Mouse (Mus musculus): ENCODE data around the gene Tspan3. TPM values are rescaled to one million over a fixed set of nuclear protein-coding genes. Genes with fewer than 3 reads are reported as not detected.

The Tspan3 gene
- total RNA-seq (2021), result 100 to 1,000 TPM; 107 to 108 TPM
- long read RNA-seq, experiment 1, transcript Tspan3-201 (7 exons, 1,716 nt), result major isoform, 233 of 267 reads
- long read RNA-seq, experiment 1, partial matches to known transcripts, result 1 of 267 reads
- long read RNA-seq, experiment 1, other reads (novel, unspliced or antisense), result 33 of 267 reads
- long read RNA-seq, experiment 2, transcript Tspan3-201 (7 exons, 1,716 nt), result major isoform, 275 of 341 reads
- long read RNA-seq, experiment 2, partial matches to known transcripts, result 7 of 341 reads
- long read RNA-seq, experiment 2, other reads (novel, unspliced or antisense), result 59 of 341 reads

DNA sequence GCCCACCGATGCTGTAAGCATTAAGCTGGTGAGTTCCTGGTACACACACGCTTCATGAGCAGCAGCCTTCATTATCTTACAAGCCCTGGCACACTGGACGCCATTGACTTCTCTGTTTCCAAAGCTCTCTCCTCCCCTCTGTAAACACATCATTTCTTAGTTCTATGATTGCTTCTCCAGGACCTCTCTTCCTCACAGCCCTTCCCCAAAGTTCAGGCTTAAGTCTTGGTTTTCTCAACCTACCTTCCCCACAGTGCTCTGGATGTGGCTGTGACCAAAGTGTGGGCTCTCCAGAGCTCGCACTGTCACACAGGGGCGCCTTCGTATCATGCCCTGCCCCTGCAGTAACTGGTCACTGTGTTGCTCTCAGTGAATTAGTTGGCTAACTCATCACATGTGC, at the start of gene Tspan3:
TSS of gene Tspan3 (minus strand) at position 101 of the 400 bp plus-strand sequence.
- DNase-seq, result no peak
- intact Hi-C loops (cut with DNase I), result no loop called here

DNA sequence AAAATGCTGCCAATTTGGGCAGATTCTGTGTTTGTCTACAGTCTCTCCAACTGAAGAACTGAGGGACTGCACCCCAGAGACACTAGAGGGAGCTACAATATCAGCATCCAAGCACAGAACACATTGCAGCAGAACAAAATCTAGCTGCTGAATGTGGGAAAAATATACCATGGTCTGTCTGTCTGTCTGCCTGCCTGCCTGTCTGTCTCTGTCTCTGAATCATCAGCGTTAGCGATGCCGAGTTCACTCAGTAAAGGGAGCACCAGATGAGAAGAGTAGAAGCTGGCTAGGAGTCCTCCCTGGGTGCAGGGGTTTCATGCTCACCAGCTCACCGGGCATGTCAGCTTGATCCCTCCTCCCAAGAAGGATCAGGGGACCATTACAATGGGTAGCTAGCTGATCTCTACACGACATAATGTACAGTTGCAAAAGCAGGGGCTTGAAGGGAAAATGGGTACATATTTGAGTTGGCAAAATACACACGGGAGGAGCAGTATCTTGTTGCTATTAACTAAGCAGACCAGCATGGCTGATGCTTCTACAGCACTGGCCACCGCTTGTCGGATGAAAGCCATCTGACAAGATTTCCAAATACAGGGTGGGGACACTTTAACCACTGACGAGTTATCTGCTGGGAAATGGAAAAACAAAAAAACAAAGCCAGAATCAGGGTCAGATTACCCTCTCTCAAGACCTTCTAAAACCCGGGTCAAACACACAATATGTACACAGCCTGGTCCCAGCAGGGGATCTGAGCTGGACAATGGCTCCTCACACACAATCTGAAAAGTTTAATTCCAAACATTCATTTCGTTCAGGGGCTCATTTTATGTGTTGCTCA, 48.4 kb upstream of the Tspan3 start:
- peak; percentile 27 to 30 for DNase-seq
- intact Hi-C loops (cut with DNase I), result loop anchor here (1.0 to 10.0 kb wide), 2 partner anchors 201 to 340 kb away; partner anchors contain the start of genes Hmg20a and Peak1

- intact Hi-C loops (cut with DNase I), result no loop called here
- DNase-seq, result no peak
Measured at GRCm38 (mm10) chr9:56208817-56209216, 43.5 kb upstream of the Tspan3 start.

DNA sequence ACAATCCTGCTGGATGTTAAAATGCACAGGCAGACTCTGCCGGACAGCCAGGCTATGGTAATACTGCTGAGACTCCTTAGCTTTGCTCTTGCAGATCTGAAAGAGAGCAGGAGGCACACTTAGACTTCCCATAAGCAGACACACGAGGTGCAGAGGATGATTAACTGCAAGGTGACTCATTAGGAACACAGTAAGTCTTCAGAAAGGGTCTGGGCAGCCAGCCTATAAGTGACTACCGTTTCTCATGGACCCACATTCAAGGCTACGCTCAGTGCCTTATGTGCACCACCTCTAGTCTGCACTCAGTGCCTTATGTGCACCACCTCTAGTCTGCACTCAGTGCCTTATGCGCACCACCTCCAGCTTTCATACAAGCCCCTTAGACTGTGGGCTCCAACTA, 42.2 kb upstream of the Tspan3 start:
- DNase-seq, result no peak

DNA sequence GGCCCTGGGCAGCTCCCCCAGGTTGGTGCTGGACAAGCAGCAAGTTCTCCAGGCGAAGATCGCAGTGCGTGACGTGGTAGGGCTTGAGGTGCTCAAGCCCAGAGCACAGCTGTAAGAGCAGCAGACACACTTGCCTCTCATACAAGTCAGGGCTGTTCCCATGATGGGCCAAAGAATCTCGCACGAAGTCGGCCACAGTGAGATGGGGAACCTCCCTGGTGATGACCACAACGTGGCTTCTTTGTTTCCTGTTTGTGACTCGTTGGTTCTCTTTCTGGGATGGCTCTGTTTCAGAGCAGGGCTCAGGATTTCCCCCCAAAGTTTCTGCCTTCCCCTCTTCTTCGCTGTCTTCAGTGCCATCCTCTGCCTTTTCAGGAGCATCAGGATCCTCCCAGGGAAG, 41.8 kb upstream of the Tspan3 start:
- intact Hi-C loops (cut with DNase I), result no loop called here
- DNase-seq, result no peak

More for the DNA sequence above, 42.2 kb upstream of the Tspan3 start:
- intact Hi-C loops (cut with DNase I), result no loop called here

DNA sequence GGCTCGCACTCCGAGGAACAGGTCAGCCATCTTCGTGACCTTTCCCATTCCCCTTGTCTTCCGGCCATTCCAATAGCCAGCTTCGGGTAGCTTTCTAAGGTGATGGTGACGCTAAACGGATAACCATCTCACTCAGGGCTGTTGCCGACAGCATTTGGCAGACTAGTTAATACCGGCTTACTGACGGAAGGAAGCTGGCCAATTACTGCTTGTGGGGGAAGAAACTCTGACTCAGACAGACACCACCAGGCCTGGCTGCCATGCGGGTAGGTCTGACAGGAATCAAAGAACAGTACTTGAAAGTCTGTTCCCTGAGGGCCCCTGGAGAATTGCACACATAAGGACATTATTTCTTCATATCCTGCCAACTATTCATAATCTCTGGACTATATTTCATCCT, 40.1 kb upstream of the Tspan3 start:
- DNase-seq, result no peak
- intact Hi-C loops (cut with DNase I), result no loop called here

DNA sequence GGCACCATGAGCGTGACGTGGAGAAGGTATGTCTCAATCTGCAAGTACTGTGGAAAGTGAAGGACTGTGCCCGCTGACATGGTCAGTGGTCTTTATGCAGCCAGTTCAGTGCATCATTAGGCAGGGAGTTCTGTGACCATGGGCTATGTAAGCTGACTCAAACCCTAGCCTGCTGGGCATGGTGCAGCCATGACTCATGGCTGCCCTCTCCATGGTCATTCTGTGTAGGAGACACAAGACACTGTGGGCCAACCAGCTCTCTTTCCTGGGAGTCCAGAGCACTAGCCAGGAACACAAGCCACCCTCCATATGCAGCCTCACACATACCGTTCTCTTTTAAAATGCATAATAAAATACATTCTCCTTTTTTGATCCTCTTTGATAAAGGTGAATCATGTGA, 39.0 kb upstream of the Tspan3 start:
- intact Hi-C loops (cut with DNase I), result no loop called here
- DNase-seq, result no peak

GRCm38 (mm10) chr9:56200645-56201314, 35.5 kb upstream of the Tspan3 start:
- intact Hi-C loops (cut with DNase I), result no loop called here
- peak; percentile 70 to 77 for DNase-seq

DNA sequence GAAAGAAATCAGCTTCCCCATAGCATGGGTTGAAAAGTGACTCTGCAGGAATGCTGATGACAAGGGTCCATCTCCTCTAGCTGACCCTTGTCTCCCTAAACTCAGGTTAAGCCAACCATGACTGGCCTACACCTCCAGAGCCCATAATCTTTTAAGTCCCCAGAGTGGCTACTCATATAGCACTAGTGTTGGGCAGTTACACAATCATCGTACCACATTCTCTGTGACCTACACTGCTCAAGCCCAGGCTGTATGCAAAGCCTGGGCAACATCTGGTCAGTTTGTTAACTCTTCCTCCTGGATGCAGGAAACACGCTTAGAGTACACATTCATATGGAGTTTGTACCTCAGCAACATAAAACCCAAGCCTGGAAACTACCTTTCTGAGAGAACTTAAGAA, 34.9 kb upstream of the Tspan3 start:
- DNase-seq, result no peak
- intact Hi-C loops (cut with DNase I), result no loop called here

DNA sequence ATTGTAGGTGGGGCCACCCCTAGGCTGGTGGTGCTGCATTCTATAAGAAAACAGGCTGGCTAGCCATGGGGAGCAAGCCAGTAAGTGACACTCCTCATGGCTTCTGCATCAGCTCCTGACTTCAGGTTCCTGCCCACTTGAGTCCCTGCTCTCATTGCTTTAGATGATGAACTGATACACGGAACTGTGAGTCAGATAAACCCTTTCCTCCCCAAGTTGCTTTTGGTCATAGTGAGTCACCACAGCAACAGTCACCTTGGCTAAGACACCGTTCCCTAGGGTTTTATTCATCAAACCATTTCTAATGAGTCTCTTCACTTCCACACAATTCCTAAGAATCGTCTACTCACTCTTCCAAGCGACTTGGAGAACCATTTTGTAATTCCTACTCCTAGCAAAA, 31.6 kb upstream of the Tspan3 start:
- DNase-seq, result no peak
- intact Hi-C loops (cut with DNase I), result loop anchor here (5.0 kb wide), 1 partner anchor 75 kb away; no protein-coding TSS in a partner anchor

GRCm38 (mm10) chr9:56195193-56195592, 29.9 kb upstream of the Tspan3 start:
- no peak for DNase-seq
- intact Hi-C loops (cut with DNase I), result loop anchor here (5.0 kb wide), 1 partner anchor 73 kb away; no protein-coding TSS in a partner anchor

DNA sequence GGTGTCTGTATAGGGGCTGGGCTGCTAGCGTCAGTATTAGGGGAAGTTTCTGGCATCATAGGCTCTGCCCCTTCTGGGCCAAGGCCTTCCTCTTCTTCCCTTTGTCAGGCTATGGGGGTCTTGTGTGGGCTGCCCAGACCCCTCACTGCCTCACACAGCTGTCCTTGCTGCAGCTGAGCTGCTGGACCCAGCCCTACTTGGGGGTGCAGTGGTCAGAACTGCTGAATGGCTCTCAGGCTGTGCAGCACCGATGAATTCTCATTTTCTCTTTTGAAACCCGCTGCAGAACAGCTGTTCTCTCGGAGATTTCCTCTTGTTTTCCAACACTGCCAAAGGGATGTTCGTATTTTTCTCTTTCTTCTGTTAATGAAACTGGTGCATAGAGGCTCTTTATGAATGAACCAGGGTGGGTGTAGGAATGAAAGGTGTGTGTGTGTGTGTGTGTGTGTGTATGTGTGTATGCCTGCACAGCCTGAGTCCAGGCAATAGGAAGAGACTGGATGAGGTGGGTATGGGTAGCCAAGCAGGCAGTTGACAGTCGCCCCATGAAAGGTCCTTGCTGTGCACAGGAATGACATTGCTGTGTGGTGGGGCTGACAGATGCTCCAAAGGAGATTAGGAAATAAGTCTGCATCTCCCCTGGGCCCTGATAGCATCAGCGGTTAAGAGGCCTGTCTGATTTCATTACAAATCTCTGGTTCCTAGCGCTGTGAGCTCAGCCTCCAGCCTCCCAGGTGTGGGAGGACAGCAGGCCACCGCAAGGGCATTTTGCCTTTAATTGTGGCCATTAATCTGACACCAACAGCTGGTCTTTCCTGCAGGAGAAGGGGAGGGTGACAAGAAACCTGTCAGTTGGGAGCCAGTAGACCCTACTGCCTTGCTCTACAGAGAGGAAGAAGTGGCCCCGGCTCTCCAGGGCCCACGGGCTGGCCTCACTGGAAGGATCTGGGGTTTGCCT, 26.5 kb upstream of the Tspan3 start:
- intact Hi-C loops (cut with DNase I), result no loop called here

DNA sequence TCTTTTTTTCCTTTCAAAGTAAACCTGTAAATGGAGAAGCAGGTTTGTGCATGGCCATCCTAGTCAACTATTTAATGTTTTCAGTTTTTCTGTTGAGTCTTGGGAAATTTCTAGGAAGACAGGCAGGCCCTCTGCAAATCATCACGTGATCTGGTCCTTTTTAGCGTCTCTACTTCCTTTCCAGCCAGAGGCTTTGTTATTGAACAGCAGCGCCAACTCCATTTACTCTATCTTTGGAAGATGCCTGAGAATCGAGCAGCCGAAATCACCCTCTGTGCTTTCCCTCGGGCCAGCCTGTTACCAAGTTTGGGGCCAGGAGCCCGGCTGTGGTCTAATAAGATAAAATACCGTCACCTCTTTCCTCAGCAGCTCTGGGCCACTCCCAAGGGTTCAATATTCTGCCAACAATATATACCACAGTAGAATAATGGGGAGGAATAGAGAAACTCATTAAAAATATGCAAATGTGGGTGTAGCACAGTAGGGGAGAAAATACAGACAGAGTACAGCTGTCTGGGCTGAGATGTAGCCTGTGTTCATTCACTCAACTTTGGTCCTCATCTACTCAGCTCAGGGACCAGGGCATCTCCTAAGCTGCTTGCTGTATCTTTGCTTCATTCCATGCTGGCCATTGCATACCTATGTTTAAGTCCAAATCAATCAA, 15.0 kb upstream of the Tspan3 start:
- intact Hi-C loops (cut with DNase I), result no loop called here
- DNase-seq, result no peak

More for the DNA sequence above, 26.5 kb upstream of the Tspan3 start:
- no peak for DNase-seq

- intact Hi-C loops (cut with DNase I), result no loop called here
- DNase-seq, result no peak
Measured at GRCm38 (mm10) chr9:56179416-56180117, 14.3 kb upstream of the Tspan3 start.

- DNase-seq, result no peak
- intact Hi-C loops (cut with DNase I), result no loop called here
Measured at GRCm38 (mm10) chr9:56177354-56177753, 12.1 kb upstream of the Tspan3 start.

DNA sequence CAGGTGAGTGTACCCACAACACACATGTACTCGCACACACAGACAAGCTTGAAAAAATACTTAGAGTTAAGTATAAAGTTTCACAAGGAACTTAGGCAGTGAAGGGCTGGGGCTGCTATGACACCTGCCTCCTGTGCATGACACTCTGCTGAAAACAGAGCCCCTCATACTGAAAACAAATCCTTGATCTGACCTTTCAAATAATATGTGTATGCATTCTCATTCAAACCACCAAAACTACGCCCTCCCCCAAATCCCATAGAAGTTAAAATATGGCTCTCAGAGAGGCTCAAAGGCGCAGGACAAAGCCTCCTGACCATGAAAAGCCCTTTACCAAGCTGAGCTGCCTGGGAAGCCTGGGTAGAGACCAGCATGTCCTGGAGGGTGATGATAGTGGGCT, 10.0 kb upstream of the Tspan3 start:
- intact Hi-C loops (cut with DNase I), result no loop called here
- DNase-seq, result no peak

GRCm38 (mm10) chr9:56167690-56168089, 2.4 kb upstream of the Tspan3 start:
- no peak for DNase-seq
- intact Hi-C loops (cut with DNase I), result no loop called here

- no peak for DNase-seq
- intact Hi-C loops (cut with DNase I), result no loop called here
Measured at GRCm38 (mm10) chr9:56166161-56166560, 884 bp upstream of the Tspan3 start.

Measured in gastrocnemius, postnatal 36 days (tissue).